Comparison of ENCODE assay signal across 33 mouse cellular contexts in genomic region chr15:99547732-99548131, GRCm38 (mm10). TPM values are rescaled to one million over a fixed set of nuclear protein-coding genes. Genes with fewer than 3 reads are reported as not detected.
DNase-seq lines count a peak whose midpoint lies in the region; ATAC-seq and TF ChIP-seq lines count a peak whose summit lies in the region.
"Had no signal": no experiment of that assay in that cellular context is flagged by ENCODE, and none has a peak within 500 bp of the region (broad histone marks: within the 10 kb centered on the region; RNA-seq: fewer than 3 reads in every experiment).

No protein-coding gene starts in this region.

- peak; percentile 76 for DNase-seq in midbrain, embryonic 11.5 days (ENCODE audit: low spot score, missing footprints)
- DNase-seq in midbrain, postnatal 0 days (ENCODE audit: low spot score) = no peak
- DNase-seq in NIH3T3 (ENCODE audit: low read depth) (peak; percentile 70), liver (no peak)
- DNase-seq in fibroblast of lung, adult 2 months (ENCODE audit: low read depth) = peak; percentile 65
- DNase-seq in ovary, postnatal 36 days (ENCODE audit: low spot score) = no peak
- no peak for DNase-seq in thymus, adult 18-20 months
- DNase-seq in frontal cortex, postnatal 25 days (ENCODE audit: low spot score in 2 of 2) = no peak
- DNase-seq: adrenal gland, adult 8-10 months; adrenal gland, postnatal 25 days; cerebellum, adult 11-12 months; cerebellum, adult 8-10 months; cerebellum, postnatal 10 days; cerebellum, postnatal 36 days; embryo, embryonic 11 days; forebrain, postnatal 0 days; gastrocnemius, postnatal 25 days; heart, adult 18-20 months; heart, postnatal 10 days; heart, postnatal 36 days had no signal

- H3K36me3 ChIP-seq in midbrain, embryonic 11.5 days (ENCODE audit: control insufficient read depth, insufficient read depth, low read length) = no peaks in the 10 kb centered on the region
- peaks cover 7% of the 10 kb centered on the region; the same call in 1 of the 2 replicates for H3K36me3 ChIP-seq in midbrain, postnatal 0 days (ENCODE audit: insufficient read depth, low read length)
- H3K36me3 ChIP-seq: embryonic facial prominence, embryonic 10.5 days; embryonic facial prominence, embryonic 13.5 days; heart, embryonic 12.5 days; heart, embryonic 15.5 days; hindbrain, embryonic 10.5 days had no signal

- no peaks in the 10 kb centered on the region for H3K4me1 ChIP-seq in midbrain, embryonic 11.5 days (ENCODE audit: control insufficient read depth, insufficient read depth, low read length)
- no peaks in the 10 kb centered on the region for H3K4me1 ChIP-seq in midbrain, postnatal 0 days (ENCODE audit: insufficient read depth, low read length)
- H3K4me1 ChIP-seq: heart, embryonic 12.5 days; heart, embryonic 15.5 days had no signal

- no peak for TF ChIP-seq CTCF in midbrain, postnatal 0 days (IDR thresholded peaks at IDR 0.05)

- no peak overlapping the region for H3K9ac ChIP-seq in midbrain, embryonic 11.5 days (ENCODE audit: low read length)
- H3K9ac ChIP-seq in midbrain, postnatal 0 days (replicated peaks; ENCODE audit: low read length, poor library complexity, severe bottlenecking) = no peak overlapping the region
- H3K9ac ChIP-seq: embryonic facial prominence, embryonic 13.5 days; forebrain, postnatal 0 days; heart, embryonic 12.5 days; heart, embryonic 15.5 days; hindbrain, embryonic 14.5 days had no signal

- H3K27me3 ChIP-seq in midbrain, embryonic 11.5 days (ENCODE audit: control insufficient read depth, insufficient read depth, low read length) = no peaks in the 10 kb centered on the region
- no peaks in the 10 kb centered on the region for H3K27me3 ChIP-seq in midbrain, postnatal 0 days (ENCODE audit: insufficient read depth, low read length)

- H3K9me3 ChIP-seq in midbrain, embryonic 11.5 days (ENCODE audit: control insufficient read depth, low read length) = no peaks in the 10 kb centered on the region
- no peaks in the 10 kb centered on the region for H3K9me3 ChIP-seq in midbrain, postnatal 0 days (ENCODE audit: low read length)
- H3K9me3 ChIP-seq: embryonic facial prominence, embryonic 10.5 days; embryonic facial prominence, embryonic 13.5 days; heart, embryonic 12.5 days; heart, embryonic 15.5 days; hindbrain, embryonic 10.5 days had no signal

- H3K27ac ChIP-seq in midbrain, embryonic 11.5 days (ENCODE audit: low read depth, low read length) = no peak overlapping the region
- no peak overlapping the region for H3K27ac ChIP-seq in midbrain, postnatal 0 days (ENCODE audit: low read depth, low read length)
- H3K27ac ChIP-seq: embryonic facial prominence, embryonic 10.5 days; embryonic facial prominence, embryonic 13.5 days; heart, embryonic 15.5 days; hindbrain, embryonic 10.5 days; hindbrain, postnatal 0 days had no signal

- H3K4me2 ChIP-seq in midbrain, embryonic 11.5 days = no peak overlapping the region
- H3K4me2 ChIP-seq in midbrain, postnatal 0 days (ENCODE audit: low read depth, low read length, poor library complexity, severe bottlenecking) = no peak overlapping the region
- H3K4me2 ChIP-seq: embryonic facial prominence, embryonic 13.5 days; heart, embryonic 12.5 days; heart, embryonic 15.5 days; hindbrain, embryonic 14.5 days had no signal

- H3K4me3 ChIP-seq in midbrain, embryonic 11.5 days (ENCODE audit: low read depth, low read length) = no peak overlapping the region
- no peak overlapping the region for H3K4me3 ChIP-seq in midbrain, postnatal 0 days (ENCODE audit: low read depth, low read length)
- H3K4me3 ChIP-seq: embryonic facial prominence, embryonic 10.5 days; embryonic facial prominence, embryonic 13.5 days; heart, embryonic 12.5 days; heart, embryonic 15.5 days; hindbrain, embryonic 10.5 days had no signal

- no peak for ATAC-seq in midbrain, embryonic 11.5 days (ENCODE audit: low FRiP score)
- no peak for ATAC-seq in midbrain, postnatal 0 days (ENCODE audit: low FRiP score)
- ATAC-seq: activated CD4-positive, CD25-positive, alpha-beta regulatory T cell, adult 4 months; forebrain, embryonic 14.5 days; forebrain, postnatal 0 days; hindbrain, postnatal 0 days; inflammation-experienced regulatory T-cells, adult 6 months had no signal

- WGBS in midbrain, embryonic 11.5 days = 85% methylated on average over 6 of the region's 6 CpGs
- 78% methylated on average over 6 of the region's 6 CpGs for WGBS in midbrain, postnatal 0 days

RNA-seq across cellular contexts. Expression of gene Faim2, which starts 19.8 kb away (rescaled TPM):
- polyA plus RNA-seq in midbrain, embryonic 11.5 days (2014; fragmentation: Nextera tagmentation; extraction: Ambion mirVana) = 0.81 and 1.1 TPM in 2 replicates
- 42.0 and 42.1 TPM in 2 replicates for total RNA-seq in midbrain, postnatal 0 days (2014; rRNA removed)
- 72.0 and 82.5 TPM in 2 replicates for polyA plus RNA-seq in midbrain, postnatal 0 days (2015; fragmentation: Nextera tagmentation; extraction: Ambion mirVana)

RNA-seq across cellular contexts. Expression of gene Aqp2, which starts 31.1 kb away (rescaled TPM):
- polyA plus RNA-seq in midbrain, embryonic 11.5 days (2014; fragmentation: Nextera tagmentation; extraction: Ambion mirVana) = not detected in 2 replicates
- total RNA-seq in midbrain, postnatal 0 days (2014; rRNA removed) = not detected in 2 replicates
- polyA plus RNA-seq in midbrain, postnatal 0 days (2015; fragmentation: Nextera tagmentation; extraction: Ambion mirVana) = not detected in 2 replicates
- total RNA-seq: ES-E14; forebrain, postnatal 0 days; gastrocnemius, adult 8-10 months; gastrocnemius, postnatal 25 days; heart, adult 18-20 months; heart, postnatal 10 days; heart, postnatal 36 days; hindbrain, postnatal 0 days had no signal
- polyA plus RNA-seq: activated CD4-positive, CD25-positive, alpha-beta regulatory T cell, adult 4 months; embryonic facial prominence, embryonic 10.5 days; embryonic facial prominence, embryonic 13.5 days; forebrain, embryonic 11.5 days; forebrain, embryonic 14.5 days; forebrain, postnatal 0 days; heart, embryonic 12.5 days; heart, embryonic 15.5 days; hindbrain, embryonic 10.5 days; hindbrain, embryonic 14.5 days; inflammation-experienced regulatory T-cells, adult 6 months had no signal

RNA-seq across cellular contexts. Expression of gene Aqp5, which starts 42.9 kb away (rescaled TPM):
- 0.37 and 0.38 TPM in 2 replicates for polyA plus RNA-seq in midbrain, embryonic 11.5 days (2014; fragmentation: Nextera tagmentation; extraction: Ambion mirVana)
- 2.4 and 3.2 TPM in 2 replicates for total RNA-seq in midbrain, postnatal 0 days (2014; rRNA removed)
- polyA plus RNA-seq in midbrain, postnatal 0 days (2015; fragmentation: Nextera tagmentation; extraction: Ambion mirVana) = 1.0 and 1.4 TPM in 2 replicates
- total RNA-seq: gastrocnemius, adult 8-10 months; gastrocnemius, postnatal 25 days; heart, postnatal 36 days had no signal
- polyA plus RNA-seq: activated CD4-positive, CD25-positive, alpha-beta regulatory T cell, adult 4 months; embryonic facial prominence, embryonic 10.5 days; inflammation-experienced regulatory T-cells, adult 6 months had no signal

RNA-seq across cellular contexts. Expression of gene Aqp6, which starts 53.5 kb away (rescaled TPM):
- 0.11 and 0.22 TPM in 2 replicates for polyA plus RNA-seq in midbrain, embryonic 11.5 days (2014; fragmentation: Nextera tagmentation; extraction: Ambion mirVana)
- total RNA-seq in midbrain, postnatal 0 days (2014; rRNA removed) = 1.7 TPM in 1 of 2 replicates, not detected in the other
- 0.23 and 0.28 TPM in 2 replicates for polyA plus RNA-seq in midbrain, postnatal 0 days (2015; fragmentation: Nextera tagmentation; extraction: Ambion mirVana)
- total RNA-seq: adrenal gland, adult 8-10 months; adrenal gland, postnatal 25 days; forebrain, postnatal 0 days; gastrocnemius, adult 8-10 months; gastrocnemius, postnatal 25 days; heart, postnatal 10 days; heart, postnatal 36 days had no signal
- polyA plus RNA-seq: activated CD4-positive, CD25-positive, alpha-beta regulatory T cell, adult 4 months; embryonic facial prominence, embryonic 10.5 days; embryonic facial prominence, embryonic 13.5 days; forebrain, embryonic 11.5 days; forebrain, postnatal 0 days; heart, embryonic 12.5 days; heart, embryonic 15.5 days; inflammation-experienced regulatory T-cells, adult 6 months had no signal

Comparison
In these comparisons a context has a peak if more than half of its experiments do, and no peak if none do; other contexts are left out.
1. DNase-seq: peak in midbrain, embryonic 11.5 days (single experiment), NIH3T3 (single experiment) and fibroblast of lung, adult 2 months (single experiment); none in midbrain, postnatal 0 days (single experiment), ovary, postnatal 36 days (single experiment), thymus, adult 18-20 months (0 of 2), frontal cortex, postnatal 25 days (0 of 2) and liver (single experiment).
2. RNA of gene Faim2, which starts 19.8 kb away (polyA plus RNA-seq): 72.0 to 82.5 TPM in midbrain, postnatal 0 days; 0.81 to 1.1 TPM in midbrain, embryonic 11.5 days; every median in the first group is over 10 times any median in the second.